Mouse (Mus musculus) stomach, embryonic 15.5 days (tissue): ENCODE measurements at regions not wholly inside any gene's neighbourhood (a gene's known extent, or its start where the extent isn't known, plus 50 kb on each side); places are given as distances from the start of the nearest gene placed in this dataset.

Source experiments
- ATAC-seq: fragments of 200-750 bp; cut with Nextera tagmentation; 2 replicates; pipeline ENCODE4 v1.8.0; 2017; ENCODE audit warnings: low read depth, moderate number of reproducible peaks, moderate TSS enrichment; ENCODE audit not compliant: insufficient read depth, low FRiP score
- H3K27ac ChIP-seq: fragments of 300-500 bp; sonication (generic); 2 replicates; pipeline ENCODE4 v1.5.1; 2015; ENCODE audit warnings: mild to moderate bottlenecking, inconsistent platforms
- H3K27me3 ChIP-seq: fragments of 300-500 bp; sonication (generic); replicated peaks from 2 replicates; pipeline ENCODE4 v1.6.1; 2015; ENCODE audit warnings: inconsistent platforms
- H3K36me3 ChIP-seq: fragments of 300-500 bp; sonication (generic); 2 replicates; pipeline ENCODE4 v1.6.1; 2015; ENCODE audit warnings: inconsistent platforms
- H3K4me1 ChIP-seq: fragments of 300-500 bp; sonication (generic); 2 replicates; pipeline ENCODE4 v1.6.1; 2015; ENCODE audit warnings: inconsistent platforms
- H3K4me2 ChIP-seq: fragments of 300-500 bp; sonication (generic); 2 replicates; pipeline ENCODE4 v1.6.1; 2015; ENCODE audit warnings: mild to moderate bottlenecking, inconsistent platforms
- H3K4me3 ChIP-seq: fragments of 300-500 bp; sonication (generic); replicated peaks from 2 replicates; pipeline ENCODE4 v1.5.1; 2015; ENCODE audit warnings: inconsistent platforms
- H3K9ac ChIP-seq: fragments of 300-500 bp; sonication (generic); 2 replicates; pipeline ENCODE4 v1.6.1; 2015; ENCODE audit warnings: inconsistent platforms
- H3K9me3 ChIP-seq: fragments of 300-500 bp; sonication (generic); 2 replicates; pipeline ENCODE4 v1.6.1; 2016; ENCODE audit warnings: inconsistent platforms
- WGBS: fragments of 180-500 bp; shearing (Covaris S2); methylation state at CpG from one replicate; pipeline ENCODE4 v1.1.7; 2015; 5-methylcytosine and 5-hydroxymethylcytosine counted together

DNA sequence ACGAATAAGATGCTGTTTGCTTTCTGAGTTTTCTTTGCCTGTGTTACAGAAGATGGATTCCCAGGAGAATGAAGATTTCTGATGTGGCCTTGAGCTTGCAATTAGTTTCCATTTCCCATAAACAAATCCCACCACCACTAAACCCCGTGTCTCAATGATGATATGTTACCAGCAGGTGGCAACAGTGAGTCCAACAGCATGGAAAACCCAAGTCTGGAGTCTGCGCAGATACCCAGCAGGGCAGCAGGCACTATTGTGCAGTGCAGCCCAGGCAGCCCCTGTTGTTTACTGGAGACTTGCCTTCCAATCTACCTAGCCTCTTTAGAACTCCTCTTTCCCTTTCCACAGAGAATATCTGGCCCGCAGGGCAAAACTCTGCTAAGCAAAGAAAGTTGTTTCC lies 62.7 kb downstream of the Bmp2 start:
- H3K4me3 ChIP-seq = no peak overlapping the region
- 28% methylated on average over 4 of the region's 4 CpGs for WGBS
- no peaks in the 10 kb centered on the region for H3K9me3 ChIP-seq
- H3K36me3 ChIP-seq = no peaks in the 10 kb centered on the region
- H3K9ac ChIP-seq = no peak overlapping the region
- no peaks in the 10 kb centered on the region for H3K27me3 ChIP-seq
- no peak for ATAC-seq
- no peak overlapping the region for H3K27ac ChIP-seq
- no peaks in the 10 kb centered on the region for H3K4me1 ChIP-seq
- no peak overlapping the region for H3K4me2 ChIP-seq

DNA sequence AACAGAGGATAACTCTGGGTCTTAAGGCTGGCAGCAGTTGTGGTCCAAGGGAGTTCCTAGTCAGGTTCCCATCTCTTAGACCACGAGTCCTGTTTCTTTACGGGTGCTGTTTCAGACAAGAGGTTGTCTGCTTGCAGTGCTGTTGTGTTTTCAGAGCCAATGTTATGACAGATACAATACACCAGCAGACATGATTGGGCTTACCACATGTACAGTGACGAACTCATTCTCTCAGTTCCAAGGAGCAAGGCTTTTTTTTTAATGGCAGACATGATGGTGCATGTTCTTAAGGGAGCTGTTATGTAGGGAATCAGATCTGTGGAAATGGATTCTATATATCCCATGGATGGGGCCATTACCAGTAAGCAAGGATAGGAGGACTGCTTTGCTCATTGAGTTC lies 63.3 kb downstream of the Bmp2 start:
- no peaks in the 10 kb centered on the region for H3K36me3 ChIP-seq
- no peak overlapping the region for H3K4me2 ChIP-seq
- H3K4me1 ChIP-seq = no peaks in the 10 kb centered on the region
- H3K27ac ChIP-seq = no peak overlapping the region
- H3K4me3 ChIP-seq = no peak overlapping the region
- no peak for ATAC-seq
- H3K9me3 ChIP-seq = no peaks in the 10 kb centered on the region
- no peaks in the 10 kb centered on the region for H3K27me3 ChIP-seq
- WGBS = 78% methylated on average over 3 of the region's 3 CpGs
- no peak overlapping the region for H3K9ac ChIP-seq

DNA sequence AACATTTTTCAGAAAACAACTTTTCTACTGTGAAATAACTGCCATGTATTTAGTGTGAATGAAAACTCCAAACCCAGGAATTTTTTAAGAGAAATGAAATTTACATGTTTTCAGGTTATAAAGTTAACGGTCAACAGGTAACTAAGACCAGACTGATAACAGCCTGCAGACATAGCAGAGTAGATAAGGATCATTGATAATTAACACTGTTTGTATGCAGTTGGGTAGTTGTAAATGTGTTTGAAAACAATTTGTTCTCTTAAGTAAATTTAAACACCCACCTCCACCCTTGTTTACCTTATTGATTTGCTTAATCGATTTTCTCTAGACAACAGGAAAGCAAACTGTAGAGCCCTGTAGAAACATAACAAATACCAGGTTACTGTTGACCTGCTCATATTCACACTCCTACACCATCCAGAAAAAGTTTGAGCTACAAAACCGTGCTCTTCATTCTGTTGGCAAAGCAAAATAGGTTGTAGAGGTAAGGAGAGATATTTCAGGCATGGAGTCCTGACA lies 65.4 kb downstream of the Bmp2 start:
- Histone ChIP-seq H3K9me3 (no peaks in the 10 kb centered on the region), H3K27me3 (no peaks in the 10 kb centered on the region), H3K4me3 (no peak overlapping the region), H3K9ac (no peak overlapping the region), H3K36me3 (no peaks in the 10 kb centered on the region), H3K27ac (no peak overlapping the region), H3K4me1 (no peaks in the 10 kb centered on the region), H3K4me2 (no peak overlapping the region)
- WGBS = 35% methylated on average over 3 of the region's 3 CpGs
- no peak for ATAC-seq

DNA sequence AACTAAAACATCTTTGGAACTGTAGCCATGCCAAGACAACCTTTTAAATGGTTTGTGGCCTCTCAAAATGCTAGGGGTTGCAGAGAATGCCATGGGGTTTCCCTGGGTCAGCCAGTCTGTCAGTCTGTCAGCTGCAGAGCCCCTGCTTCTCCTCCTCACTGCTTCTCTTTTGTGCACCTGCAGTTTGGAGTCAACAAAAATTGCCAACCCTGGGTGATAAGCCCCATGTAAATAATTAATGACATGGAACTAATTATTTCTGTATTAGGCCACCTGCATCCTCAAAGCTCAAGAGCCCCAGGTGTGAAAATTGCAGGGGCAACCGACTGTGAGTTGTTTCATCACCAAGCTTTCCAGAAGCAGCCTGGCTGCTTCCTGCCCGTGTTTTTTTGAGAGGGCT lies 70.6 kb downstream of the Bmp2 start:
- no peak for ATAC-seq
- no peak overlapping the region for H3K4me3 ChIP-seq
- H3K9ac ChIP-seq = no peak overlapping the region
- no peaks in the 10 kb centered on the region for H3K27me3 ChIP-seq
- WGBS = 18% methylated on average over 2 of the region's 2 CpGs
- H3K4me1 ChIP-seq = no peaks in the 10 kb centered on the region
- no peaks in the 10 kb centered on the region for H3K9me3 ChIP-seq
- no peak overlapping the region for H3K27ac ChIP-seq
- H3K36me3 ChIP-seq = no peaks in the 10 kb centered on the region
- H3K4me2 ChIP-seq = no peak overlapping the region

DNA sequence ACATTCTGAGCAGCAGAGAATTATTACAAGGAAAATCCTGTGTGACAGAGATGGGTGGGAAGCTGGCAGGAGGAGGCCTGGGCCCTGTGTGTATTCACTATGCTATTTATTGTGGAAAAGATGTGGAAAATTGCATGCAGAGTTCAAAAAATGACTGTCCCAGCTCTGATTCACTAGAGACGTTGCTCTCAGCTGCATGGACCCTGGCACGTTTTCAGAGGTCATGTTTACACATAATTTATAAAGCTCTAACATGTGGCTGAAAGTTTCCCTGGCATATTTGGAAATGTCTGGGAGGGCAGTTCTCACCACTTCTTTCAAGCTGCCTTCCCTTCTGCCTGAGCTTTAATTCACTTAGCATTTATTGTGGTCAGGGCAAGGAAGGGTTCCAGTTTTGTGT lies 73.6 kb downstream of the Bmp2 start:
- WGBS = 6% methylated on average over 2 of the region's 2 CpGs
- no peak overlapping the region for H3K4me2 ChIP-seq
- H3K36me3 ChIP-seq = no peaks in the 10 kb centered on the region
- H3K27me3 ChIP-seq = no peaks in the 10 kb centered on the region
- no peak for ATAC-seq
- H3K9me3 ChIP-seq = no peaks in the 10 kb centered on the region
- H3K4me3 ChIP-seq = no peak overlapping the region
- H3K27ac ChIP-seq = no peak overlapping the region
- H3K9ac ChIP-seq = no peak overlapping the region
- H3K4me1 ChIP-seq = no peaks in the 10 kb centered on the region

DNA sequence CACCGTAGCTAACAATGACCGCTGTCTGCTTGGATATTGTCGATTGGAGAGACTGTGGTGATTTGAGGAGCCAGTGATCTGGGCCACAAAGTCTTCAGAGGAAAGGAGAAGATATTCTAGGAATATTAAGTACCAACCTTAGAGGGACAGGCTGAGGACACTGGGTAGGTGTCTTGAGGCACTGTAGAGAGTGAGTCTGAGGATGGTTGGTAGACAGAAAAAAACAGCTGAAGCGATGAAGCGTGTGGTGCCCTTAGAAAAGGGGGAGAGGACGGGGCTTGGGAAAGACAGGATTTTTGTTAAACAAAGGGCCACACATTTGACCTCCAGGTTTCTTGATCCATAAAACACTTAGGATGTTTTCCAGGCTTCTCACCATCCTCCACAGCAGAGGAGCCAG lies 76.9 kb downstream of the Bmp2 start:
- Histone ChIP-seq H3K9me3 (no peaks in the 10 kb centered on the region), H3K36me3 (no peaks in the 10 kb centered on the region), H3K4me1 (no peaks in the 10 kb centered on the region), H3K9ac (no peak overlapping the region), H3K4me3 (no peak overlapping the region), H3K4me2 (no peak overlapping the region), H3K27ac (no peak overlapping the region), H3K27me3 (no peaks in the 10 kb centered on the region)
- ATAC-seq = no peak
- WGBS = 82% methylated on average over 6 of the region's 6 CpGs

DNA sequence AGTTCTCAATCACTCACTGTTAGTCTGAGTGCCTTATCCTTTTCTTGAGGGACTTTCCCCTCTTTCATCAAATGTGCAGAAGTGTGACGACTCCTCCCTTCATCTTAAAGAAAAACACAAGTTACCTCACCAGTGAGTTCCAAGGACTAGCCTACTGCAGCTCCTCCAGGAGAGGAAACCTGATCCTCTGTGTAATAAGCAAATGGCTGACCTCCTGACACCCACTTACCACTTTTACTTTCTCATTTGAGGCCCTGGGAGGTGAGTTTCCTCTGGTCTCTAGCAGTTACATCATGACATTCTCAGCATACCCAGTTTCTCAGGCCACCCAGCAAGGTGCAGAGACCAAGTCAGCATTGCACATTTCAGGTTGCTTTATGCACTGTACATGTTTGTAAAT lies 83.5 kb downstream of the Bmp2 start:
- 0 out of 2 replicates have a peak, but pooled peaks have one; percentile 39 for ATAC-seq

DNA sequence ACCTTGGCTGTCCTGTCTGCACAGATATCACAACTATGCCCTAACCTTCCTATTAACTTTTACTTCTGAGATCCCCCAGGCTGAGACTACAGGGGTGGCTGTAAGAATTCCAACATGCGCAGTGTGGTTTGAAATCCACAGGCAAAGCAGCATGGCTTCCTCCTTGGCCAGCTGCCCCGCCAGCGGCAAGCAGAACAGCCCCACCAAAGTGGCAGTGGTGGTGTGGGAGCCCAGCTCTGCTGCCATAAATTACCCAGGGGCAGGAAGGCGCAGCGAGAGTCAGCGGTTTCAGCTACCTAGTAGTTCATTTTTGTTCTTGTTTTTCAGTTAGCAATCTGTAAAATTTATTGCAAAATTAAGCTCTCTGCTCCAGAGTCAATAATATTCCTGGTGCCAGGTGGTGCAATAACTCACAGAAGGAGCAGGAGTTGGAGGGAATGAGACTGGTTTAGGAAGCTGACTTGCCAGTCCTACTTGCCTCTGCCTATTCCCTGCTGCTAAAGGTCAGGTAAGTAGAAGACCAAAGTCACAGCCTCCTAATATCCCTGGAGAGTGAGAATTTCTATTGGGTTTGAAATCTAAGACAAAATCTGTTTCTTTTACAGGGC lies 98.0 kb downstream of the Bmp2 start:
- no peak overlapping the region for H3K4me3 ChIP-seq
- no peak overlapping the region for H3K4me2 ChIP-seq
- no peaks in the 10 kb centered on the region for H3K4me1 ChIP-seq
- H3K27ac ChIP-seq = no peak overlapping the region
- no peaks in the 10 kb centered on the region for H3K27me3 ChIP-seq
- no peak overlapping the region for H3K9ac ChIP-seq
- H3K36me3 ChIP-seq = no peaks in the 10 kb centered on the region
- H3K9me3 ChIP-seq = no peaks in the 10 kb centered on the region
- WGBS = 76% methylated on average over 6 of the region's 6 CpGs
- no peak for ATAC-seq

More for the DNA sequence above, 83.5 kb downstream of the Bmp2 start:
- Histone ChIP-seq H3K9me3 (no peaks in the 10 kb centered on the region), H3K9ac (no peak overlapping the region), H3K4me2 (no peak overlapping the region), H3K27me3 (no peaks in the 10 kb centered on the region), H3K4me3 (no peak overlapping the region), H3K36me3 (no peaks in the 10 kb centered on the region), H3K27ac (no peak overlapping the region), H3K4me1 (no peaks in the 10 kb centered on the region)
- 0% methylated on average over 1 of the region's 1 CpGs for WGBS

DNA sequence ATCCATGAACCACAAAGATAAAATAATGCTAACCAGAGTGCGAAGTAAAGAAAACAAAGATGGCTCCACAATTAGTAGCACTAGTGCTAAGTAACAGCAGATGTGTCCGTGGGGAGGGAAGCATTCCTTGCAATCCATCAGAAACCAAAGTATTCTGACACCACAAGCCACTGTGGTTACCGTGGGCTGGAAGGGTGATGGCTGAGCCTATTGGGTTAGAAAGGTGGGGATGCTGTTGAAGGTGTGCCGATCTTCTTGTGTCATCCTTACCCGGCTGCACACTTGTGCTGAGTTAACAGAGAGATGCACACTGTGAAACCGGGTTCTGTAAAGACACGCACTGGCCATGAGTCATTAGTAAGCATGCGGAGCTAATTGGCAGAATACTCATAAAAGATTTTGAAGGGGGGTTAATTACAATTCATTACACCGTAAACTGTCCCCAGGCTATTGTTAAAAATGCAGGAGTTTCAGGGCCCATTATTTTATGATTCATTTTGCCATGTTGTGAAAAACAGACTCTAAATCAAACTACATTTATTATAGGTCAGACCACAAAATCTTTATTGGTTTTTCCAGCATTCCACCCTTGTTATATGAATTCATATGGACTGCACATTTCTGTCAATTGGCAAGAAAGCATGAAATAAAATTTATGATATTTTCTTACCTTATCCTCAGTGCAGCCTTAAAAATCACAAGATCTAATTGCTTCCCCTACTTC lies 114.5 kb downstream of the Bmp2 start:
- 83% methylated on average over 9 of the region's 9 CpGs for WGBS
- Histone ChIP-seq H3K27ac (no peak overlapping the region), H3K4me2 (no peak overlapping the region), H3K27me3 (no peaks in the 10 kb centered on the region), H3K9ac (no peak overlapping the region), H3K4me1 (no peaks in the 10 kb centered on the region), H3K36me3 (no peaks in the 10 kb centered on the region), H3K4me3 (no peak overlapping the region), H3K9me3 (no peaks in the 10 kb centered on the region)
- no peak for ATAC-seq

DNA sequence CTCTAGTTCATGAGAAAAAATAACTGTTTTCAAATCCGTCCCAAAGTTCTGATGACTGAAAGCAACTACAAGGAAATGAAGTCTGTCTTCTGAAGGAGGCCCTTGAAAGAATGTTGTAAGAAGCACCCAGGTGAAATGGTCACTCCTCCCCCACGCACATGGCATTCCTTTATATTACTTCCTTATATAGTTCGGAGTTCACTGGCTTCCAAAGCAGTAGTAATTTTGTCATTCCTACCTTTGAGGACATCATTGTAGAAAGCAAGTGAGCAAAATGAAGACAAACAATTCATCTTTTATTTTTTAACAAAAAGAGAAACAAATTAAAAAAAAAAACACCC lies 115.1 kb downstream of the Bmp2 start:
- whole genome bisulfite sequencing = 77% methylated on average over 3 of the region's 3 CpGs
- no peaks in the 10 kb centered on the region for H3K36me3 ChIP-seq
- H3K4me3 ChIP-seq = no peak overlapping the region
- no peak overlapping the region for H3K4me2 ChIP-seq
- H3K4me1 ChIP-seq = no peaks in the 10 kb centered on the region
- H3K9me3 ChIP-seq = no peaks in the 10 kb centered on the region
- H3K27me3 ChIP-seq = no peaks in the 10 kb centered on the region
- no peak overlapping the region for H3K9ac ChIP-seq
- no peak for ATAC-seq
- no peak overlapping the region for H3K27ac ChIP-seq

DNA sequence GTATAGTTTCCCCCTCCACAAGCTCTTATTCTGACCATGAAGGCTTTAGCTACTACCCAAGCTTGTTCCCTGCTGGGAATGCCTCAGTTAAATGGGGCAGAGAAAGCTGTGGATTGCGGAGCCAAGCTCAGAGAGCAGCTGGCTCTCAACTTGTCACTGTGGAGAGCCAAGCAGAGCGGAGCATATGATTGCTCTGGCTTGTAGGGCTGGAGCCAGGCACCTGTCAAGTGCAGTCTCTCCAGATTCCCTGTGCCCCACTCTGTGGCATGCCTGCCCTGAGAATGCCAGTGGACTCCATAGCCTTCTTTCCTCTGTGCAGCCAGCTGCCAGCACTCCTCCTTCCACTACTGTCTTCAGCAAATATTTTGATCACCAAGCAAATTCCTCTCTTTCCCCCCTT lies 117.9 kb downstream of the Bmp2 start:
- Histone ChIP-seq H3K4me2 (no peak overlapping the region), H3K4me1 (no peaks in the 10 kb centered on the region), H3K9ac (no peak overlapping the region), H3K9me3 (no peaks in the 10 kb centered on the region), H3K36me3 (no peaks in the 10 kb centered on the region), H3K4me3 (no peak overlapping the region), H3K27me3 (no peaks in the 10 kb centered on the region), H3K27ac (no peak overlapping the region)
- ATAC-seq = no peak
- 56% methylated on average over 2 of the region's 2 CpGs for WGBS

DNA sequence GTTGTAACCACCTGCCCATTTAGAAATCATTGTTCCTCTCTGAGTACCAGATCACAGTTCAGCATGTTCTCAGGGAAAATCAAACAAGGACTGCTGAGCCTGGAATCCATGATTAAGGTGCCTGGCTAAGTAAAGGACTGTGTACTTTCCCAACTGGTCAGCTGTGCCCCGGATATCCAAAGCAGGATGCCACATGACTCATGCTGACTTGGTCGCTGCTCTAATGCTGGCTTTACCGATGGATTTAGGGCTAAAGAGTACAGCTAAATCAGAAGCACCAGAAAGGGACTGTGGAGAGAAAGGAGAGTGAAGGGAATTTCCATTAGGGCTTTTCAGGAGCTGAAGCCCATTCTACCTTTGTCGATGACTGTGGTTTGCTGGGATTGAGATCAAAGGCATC lies 119.6 kb downstream of the Bmp2 start:
- Histone ChIP-seq H3K27ac (no peak overlapping the region), H3K36me3 (no peaks in the 10 kb centered on the region), H3K9ac (no peak overlapping the region), H3K4me1 (no peaks in the 10 kb centered on the region), H3K4me2 (no peak overlapping the region), H3K9me3 (no peaks in the 10 kb centered on the region), H3K4me3 (no peak overlapping the region), H3K27me3 (no peaks in the 10 kb centered on the region)
- no peak for ATAC-seq
- WGBS = 69% methylated on average over 4 of the region's 4 CpGs

DNA sequence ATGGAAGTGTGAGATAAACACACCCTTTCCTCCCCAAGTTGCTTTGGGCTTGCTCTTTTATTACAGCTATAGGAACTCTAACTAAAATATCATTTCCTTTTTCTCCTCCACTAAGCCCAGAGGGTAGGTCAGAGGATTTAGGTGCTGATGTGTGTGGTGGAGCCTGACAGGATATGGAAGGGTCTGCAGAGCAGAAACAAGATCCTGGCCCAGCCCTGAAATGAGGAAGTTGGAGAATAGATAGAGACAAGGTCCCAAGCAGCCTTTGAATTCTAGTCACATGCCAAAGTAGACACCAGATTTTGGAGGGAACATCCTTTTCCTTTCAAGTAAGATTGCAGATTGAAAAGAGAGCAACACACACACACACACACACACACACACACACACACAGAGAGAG lies 132.4 kb downstream of the Bmp2 start:
- H3K4me1 ChIP-seq = no peaks in the 10 kb centered on the region
- no peak overlapping the region for H3K27ac ChIP-seq
- H3K36me3 ChIP-seq = no peaks in the 10 kb centered on the region
- H3K9ac ChIP-seq = no peak overlapping the region
- no peaks in the 10 kb centered on the region for H3K27me3 ChIP-seq
- H3K4me3 ChIP-seq = no peak overlapping the region
- no peak for ATAC-seq
- no peaks in the 10 kb centered on the region for H3K9me3 ChIP-seq
- no peak overlapping the region for H3K4me2 ChIP-seq
